Mouse (Mus musculus) midbrain, embryonic 14.5 days (tissue): Measurements from ENCODE around the gene Akt1. TPM values are rescaled to one million over a fixed set of nuclear protein-coding genes. Genes with fewer than 3 reads are reported as not detected.

Experiments
- ATAC-seq: fragments of 200-750 bp; cut with Nextera tagmentation; 2 replicates; pipeline ENCODE4 v1.8.0; 2017; ENCODE audit warnings: moderate number of reproducible peaks, moderate library complexity; ENCODE audit not compliant: low FRiP score, low TSS enrichment
- DNase-seq: peaks from one replicate; pipeline ENCODE4 v3.0.0-alpha.2; 2015
- H3K27ac ChIP-seq: fragments of 300-500 bp; sonication (generic); replicated peaks from 2 replicates; pipeline ENCODE4 v1.5.1; 2014; ENCODE audit warnings: mild to moderate bottlenecking, low read depth, low read length, moderate library complexity
- H3K27me3 ChIP-seq: fragments of 300-500 bp; sonication (generic); 2 replicates; pipeline ENCODE4 v1.6.1; 2014; ENCODE audit warnings: low read length, control low read depth, mixed read lengths; ENCODE audit not compliant: control insufficient read depth, insufficient read depth
- H3K36me3 ChIP-seq: fragments of 300-500 bp; sonication (generic); 2 replicates; pipeline ENCODE4 v1.6.1; 2014; ENCODE audit warnings: low read length, control low read depth; ENCODE audit not compliant: control insufficient read depth, insufficient read depth
- H3K4me1 ChIP-seq: fragments of 300-500 bp; sonication (generic); 2 replicates; pipeline ENCODE4 v1.6.1; 2014; ENCODE audit warnings: mild to moderate bottlenecking, antibody characterized with exemption, low read length, control low read depth; ENCODE audit not compliant: control insufficient read depth, insufficient read depth
- H3K4me2 ChIP-seq: fragments of 300-500 bp; sonication (generic); 2 replicates; pipeline ENCODE4 v1.6.1; 2014; ENCODE audit warnings: mild to moderate bottlenecking, low read length, moderate library complexity
- H3K4me3 ChIP-seq: fragments of 300-500 bp; sonication (generic); replicated peaks from 2 replicates; pipeline ENCODE4 v1.5.1; 2014; ENCODE audit warnings: low read depth, low read length
- H3K9ac ChIP-seq: fragments of 300-500 bp; sonication (generic); replicated peaks from 2 replicates; pipeline ENCODE4 v1.6.1; 2014; ENCODE audit warnings: mild to moderate bottlenecking, low read length, moderate library complexity
- H3K9me3 ChIP-seq: fragments of 300-500 bp; sonication (generic); 2 replicates; pipeline ENCODE4 v1.6.1; 2016; ENCODE audit warnings: low read length, control low read depth, mixed read lengths; ENCODE audit not compliant: control insufficient read depth
- WGBS: fragments of 180-500 bp; shearing (Covaris S2); extraction: QIAGEN DNeasy Blood & Tissue Kit; methylation state at CpG from one replicate; pipeline ENCODE4 v1.1.7; 2014; 5-methylcytosine and 5-hydroxymethylcytosine counted together
- polyA plus RNA-seq: library from polyadenylated mRNA; unstranded; fragments of >200 nt; fragmentation: Nextera tagmentation; extraction: Ambion mirVana; gene quantifications from 2 replicates; pipeline ENCODE4 v1.2.1, GENCODE M21; 2014

Gene Akt1
- 64.8 and 82.1 TPM in 2 replicates for polyA plus RNA-seq

DNA sequence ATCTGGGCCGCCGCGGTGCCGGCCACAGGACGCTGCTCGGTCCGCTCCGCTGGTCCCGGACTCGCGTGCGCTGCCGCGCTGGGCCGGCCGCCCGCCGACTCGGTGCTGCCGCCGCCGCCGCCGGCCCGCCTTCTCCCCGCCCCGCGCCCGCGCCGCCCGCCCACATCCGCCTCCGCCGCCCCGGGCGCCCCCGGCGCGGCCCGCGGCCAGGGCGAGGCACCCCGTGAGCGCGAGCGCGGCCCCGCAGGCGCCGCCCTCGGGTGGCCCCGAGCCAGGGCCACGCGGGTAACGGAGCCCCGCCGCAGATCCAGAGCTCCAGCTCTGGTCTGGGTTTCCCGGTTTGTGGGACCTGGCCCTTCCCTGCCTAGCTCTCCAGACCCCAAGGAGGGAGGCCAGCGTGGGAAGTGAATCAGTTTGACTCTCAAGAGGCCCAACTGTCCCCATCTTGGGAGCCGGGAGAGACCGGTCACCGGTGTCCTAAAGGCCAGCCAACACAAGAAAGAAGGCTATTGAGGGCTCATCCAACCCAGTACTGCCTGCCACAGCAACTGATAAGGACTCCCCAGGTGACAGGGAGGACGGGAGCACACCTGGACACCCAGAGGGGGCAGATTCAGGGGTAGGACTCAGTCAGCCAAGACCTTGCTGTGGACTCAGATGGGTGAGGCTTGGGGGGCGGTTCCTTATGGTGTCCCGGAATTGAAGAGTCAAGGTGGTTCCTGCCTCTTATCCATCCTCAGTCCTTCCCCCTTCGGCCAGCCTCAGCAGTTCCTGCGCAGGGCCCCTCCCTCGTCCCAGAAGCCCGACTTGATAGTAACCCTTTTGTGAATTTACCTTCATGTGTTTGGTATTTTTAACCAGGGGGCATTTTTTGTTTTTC lies at the start of gene Akt1:
Akt1 (minus strand) TSS at position 753 of the 880 bp plus-strand sequence.
- Histone ChIP-seq H3K9ac (peak within 1 kb of the TSS; percentile 97), H3K4me2 (peak within 1 kb of the TSS; percentile 95), H3K4me1 (peaks cover 37% of the 10 kb centered on the region), H3K27me3 (peaks cover 10% of the 10 kb centered on the region; the same call in 1 of the 2 replicates), H3K9me3 (no peaks in the 10 kb centered on the region), H3K4me3 (peak within 1 kb of the TSS; percentile 94), H3K36me3 (peaks cover 22% of the 10 kb centered on the region), H3K27ac (peak within 1 kb of the TSS; percentile 94)
- DNase-seq (peak; percentile 76), ATAC-seq (peak; percentile 10; the same call in 1 of the 2 replicates)
- WGBS, result under 1% methylated on average over 59 of the region's 70 CpGs

DNA sequence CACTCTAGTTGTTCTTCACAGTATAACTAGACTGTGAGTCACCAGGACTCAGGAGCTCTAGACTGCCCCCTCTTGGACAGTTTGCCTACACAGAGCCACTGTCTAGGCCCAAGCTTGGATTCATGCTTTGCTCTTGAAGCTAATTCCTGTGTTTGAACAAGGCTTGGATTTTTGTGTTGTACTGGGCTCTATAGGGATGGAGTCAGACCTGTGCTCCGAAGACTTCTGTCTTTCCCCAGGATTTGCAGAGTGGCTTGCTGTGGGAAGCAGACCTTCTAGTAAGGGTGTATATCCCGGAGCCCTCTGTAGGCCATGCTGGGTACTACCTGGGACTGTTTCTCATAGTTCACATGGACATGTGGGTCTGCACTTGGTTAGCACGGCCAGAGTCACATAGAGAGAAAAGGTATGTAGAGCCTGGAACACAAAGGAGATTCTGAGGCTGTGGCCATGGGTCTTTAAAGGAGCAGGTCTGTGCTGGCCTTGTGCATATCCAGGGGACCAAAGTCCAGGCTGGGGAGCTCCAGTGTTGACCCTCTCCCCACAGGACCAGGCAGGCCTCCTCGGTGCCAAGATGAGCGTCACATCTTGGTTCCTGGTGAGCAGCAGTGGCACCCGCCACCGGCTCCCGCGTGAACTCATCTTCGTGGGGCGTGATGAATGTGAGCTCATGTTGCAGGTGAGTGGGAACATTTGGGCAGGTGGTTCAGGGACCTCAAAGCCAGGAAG lies 49.6 kb upstream of the Akt1 start:
- Histone ChIP-seq H3K4me1 (peaks cover 29% of the 10 kb centered on the region), H3K9me3 (no peaks in the 10 kb centered on the region), H3K27me3 (peaks cover 10% of the 10 kb centered on the region; the same call in 1 of the 2 replicates), H3K27ac (no peak overlapping the region), H3K4me2 (0 out of 2 replicates have a peak overlapping the region, but pooled peaks have one; percentile 90), H3K4me3 (no peak overlapping the region), H3K9ac (no peak overlapping the region), H3K36me3 (peaks cover 11% of the 10 kb centered on the region; the same call in 1 of the 2 replicates)
- 77% methylated on average over 11 of the region's 11 CpGs for WGBS
- ATAC-seq (0 out of 2 replicates have a peak, but pooled peaks have one; percentile 12), DNase-seq (peak; percentile 83)

GRCm38 (mm10) chr12:112723445-112723844 lies 48.8 kb upstream of the Akt1 start:
- no peak for DNase-seq

DNA sequence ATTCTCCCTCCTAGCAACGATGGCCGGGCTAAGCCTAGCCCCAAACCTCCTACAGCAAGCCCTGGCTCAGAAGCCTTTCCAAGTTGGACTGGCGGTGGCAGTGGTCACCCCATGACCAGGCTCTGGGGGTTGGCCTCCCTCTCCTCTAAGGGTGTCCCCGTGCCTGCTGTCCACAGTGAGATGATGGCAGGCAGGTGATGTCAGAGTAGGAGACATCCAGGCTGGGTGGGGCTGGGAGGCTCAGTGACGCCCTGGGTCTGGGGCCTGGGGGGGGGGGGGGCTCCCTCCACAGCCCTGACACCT lies 48.3 kb upstream of the Akt1 start:
- peak overlapping the region; percentile 90 for H3K4me2 ChIP-seq
- no peak for DNase-seq
- no peaks in the 10 kb centered on the region for H3K9me3 ChIP-seq
- peaks cover 6% of the 10 kb centered on the region; the same call in 1 of the 2 replicates for H3K36me3 ChIP-seq
- 0 out of 2 replicates have a peak, but pooled peaks have one; percentile 7 for ATAC-seq
- peaks cover 10% of the 10 kb centered on the region; the same call in 1 of the 2 replicates for H3K27me3 ChIP-seq
- WGBS, result 10% methylated on average over 5 of the region's 5 CpGs
- peak overlapping the region; percentile 91 for H3K9ac ChIP-seq
- peak overlapping the region; percentile 80 for H3K4me3 ChIP-seq
- peak overlapping the region; percentile 72; the same call in 1 of the 2 replicates for H3K27ac ChIP-seq
- peaks cover 29% of the 10 kb centered on the region for H3K4me1 ChIP-seq

More at GRCm38 (mm10) chr12:112723445-112723844, 48.8 kb upstream of the Akt1 start:
- no peak for ATAC-seq
- Histone ChIP-seq H3K4me3 (peak overlapping the region; percentile 80), H3K27ac (no peak overlapping the region), H3K4me1 (peaks cover 29% of the 10 kb centered on the region), H3K27me3 (peaks cover 10% of the 10 kb centered on the region; the same call in 1 of the 2 replicates), H3K4me2 (peak overlapping the region; percentile 90), H3K36me3 (peaks cover 9% of the 10 kb centered on the region; the same call in 1 of the 2 replicates), H3K9me3 (no peaks in the 10 kb centered on the region), H3K9ac (peak overlapping the region; percentile 91; the same call in 1 of the 2 replicates)
- 89% methylated on average over 6 of the region's 6 CpGs for WGBS

DNA sequence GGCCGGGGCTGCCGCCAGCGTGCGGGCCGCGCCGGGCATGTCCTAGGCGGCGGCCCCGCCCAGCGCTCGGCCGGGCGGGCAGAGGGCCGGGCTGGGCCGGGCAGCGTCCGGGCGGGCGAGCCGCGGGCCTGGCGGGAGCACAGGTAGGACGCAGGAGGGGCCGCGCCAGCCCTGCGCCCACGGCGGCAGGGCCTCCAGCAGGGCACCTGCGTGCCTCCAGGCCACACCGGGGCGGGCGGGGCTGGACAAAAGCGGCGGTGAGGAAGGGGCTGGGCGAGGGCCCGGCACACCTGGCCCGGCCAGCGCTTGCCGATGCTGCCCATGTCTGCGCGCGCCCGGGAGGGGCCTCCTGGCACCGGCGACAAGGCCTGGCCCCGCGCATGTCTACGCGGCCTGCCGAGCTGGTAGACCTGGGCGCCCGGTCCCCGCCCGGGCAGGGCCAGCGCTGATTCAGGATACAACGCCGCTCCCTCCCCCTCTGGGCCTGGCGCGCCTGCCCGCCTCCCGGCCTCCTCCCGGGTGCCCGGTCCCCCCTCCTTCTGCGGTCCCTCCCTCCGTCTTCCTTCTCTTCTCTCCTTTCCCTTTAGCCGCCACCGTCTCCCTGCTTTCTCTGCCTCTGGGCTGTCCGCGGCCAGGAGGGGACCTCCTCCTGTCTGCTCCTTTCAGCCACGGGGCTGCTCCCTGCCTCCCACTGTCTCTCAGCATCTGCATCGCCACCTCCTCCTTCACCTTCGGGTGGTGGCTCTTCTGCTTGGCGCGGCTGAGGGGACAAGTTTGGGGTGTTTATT lies 47.8 kb upstream of the Akt1 start:
- WGBS, result under 1% methylated on average over 56 of the region's 75 CpGs
- H3K4me1 ChIP-seq, result peaks cover 29% of the 10 kb centered on the region
- H3K36me3 ChIP-seq, result peaks cover 6% of the 10 kb centered on the region; the same call in 1 of the 2 replicates
- DNase-seq (peak; percentile 67), ATAC-seq (peak; percentile 59)
- H3K9ac ChIP-seq, result peak overlapping the region; percentile 91
- H3K27ac ChIP-seq, result peak overlapping the region; percentile 72
- H3K27me3 ChIP-seq, result peaks cover 10% of the 10 kb centered on the region; the same call in 1 of the 2 replicates
- H3K9me3 ChIP-seq, result no peaks in the 10 kb centered on the region
- peak overlapping the region; percentile 80 for H3K4me3 ChIP-seq
- peak overlapping the region; percentile 90 for H3K4me2 ChIP-seq

GRCm38 (mm10) chr12:112721424-112722239 lies 46.9 kb upstream of the Akt1 start:
- Histone ChIP-seq H3K27me3 (peaks cover 10% of the 10 kb centered on the region; the same call in 1 of the 2 replicates), H3K4me1 (peaks cover 29% of the 10 kb centered on the region), H3K9me3 (no peaks in the 10 kb centered on the region), H3K36me3 (peaks cover 6% of the 10 kb centered on the region; the same call in 1 of the 2 replicates), H3K27ac (peak overlapping the region; percentile 72; the same call in 1 of the 2 replicates), H3K9ac (peak overlapping the region; percentile 91), H3K4me3 (peak overlapping the region; percentile 80), H3K4me2 (peak overlapping the region; percentile 90)
- DNase-seq (peak; percentile 79), ATAC-seq (peak; percentile 66)
- 2% methylated on average over 69 of the region's 69 CpGs for WGBS

DNA sequence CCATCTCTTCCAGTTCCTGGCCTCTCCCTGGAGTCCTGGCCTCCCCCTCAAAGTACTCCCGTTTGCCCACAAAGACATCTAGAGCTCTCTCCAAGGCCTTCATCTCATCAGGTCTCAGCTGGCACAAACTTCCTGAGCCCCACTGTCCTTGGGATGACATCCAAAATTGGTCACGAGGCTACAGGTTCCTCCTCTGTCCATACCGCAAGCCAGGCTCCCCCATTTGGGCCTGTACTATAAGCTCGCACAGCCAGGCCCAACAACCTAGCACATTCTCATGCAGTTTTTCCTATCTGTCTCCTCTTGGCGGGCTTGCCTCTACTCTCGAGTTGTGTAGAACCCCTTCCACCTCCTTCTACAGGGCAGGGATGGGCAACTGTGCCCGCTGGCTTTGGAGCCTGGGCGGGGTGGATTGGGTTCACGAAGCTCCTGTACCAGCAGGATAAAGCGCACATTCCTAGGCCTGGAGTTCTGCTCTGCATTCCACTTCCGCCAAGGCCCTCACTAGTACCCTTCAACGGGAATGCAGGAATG lies 46.3 kb upstream of the Akt1 start:
- H3K9ac ChIP-seq, result no peak overlapping the region
- H3K36me3 ChIP-seq, result peaks cover 6% of the 10 kb centered on the region; the same call in 1 of the 2 replicates
- DNase-seq (no peak), ATAC-seq (no peak)
- peaks cover 10% of the 10 kb centered on the region; the same call in 1 of the 2 replicates for H3K27me3 ChIP-seq
- H3K9me3 ChIP-seq, result no peaks in the 10 kb centered on the region
- H3K27ac ChIP-seq, result no peak overlapping the region
- H3K4me3 ChIP-seq, result peak overlapping the region; percentile 80
- H3K4me2 ChIP-seq, result peak overlapping the region; percentile 90
- 36% methylated on average over 12 of the region's 12 CpGs for WGBS
- H3K4me1 ChIP-seq, result peaks cover 29% of the 10 kb centered on the region
